Mouse (Mus musculus) stomach, embryonic 15.5 days (tissue): ENCODE results near the gene Cercam. TPM values are rescaled to one million over a fixed set of nuclear protein-coding genes. Genes with fewer than 3 reads are reported as not detected.

Experiments used
- ATAC-seq: fragments of 200-750 bp; cut with Nextera tagmentation; 2 replicates; pipeline ENCODE4 v1.8.0; 2017; ENCODE audit warnings: low read depth, moderate number of reproducible peaks, moderate TSS enrichment; ENCODE audit not compliant: insufficient read depth, low FRiP score
- H3K27ac ChIP-seq: fragments of 300-500 bp; sonication (generic); 2 replicates; pipeline ENCODE4 v1.5.1; 2015; ENCODE audit warnings: mild to moderate bottlenecking, inconsistent platforms
- H3K27me3 ChIP-seq: fragments of 300-500 bp; sonication (generic); replicated peaks from 2 replicates; pipeline ENCODE4 v1.6.1; 2015; ENCODE audit warnings: inconsistent platforms
- H3K36me3 ChIP-seq: fragments of 300-500 bp; sonication (generic); 2 replicates; pipeline ENCODE4 v1.6.1; 2015; ENCODE audit warnings: inconsistent platforms
- H3K4me1 ChIP-seq: fragments of 300-500 bp; sonication (generic); 2 replicates; pipeline ENCODE4 v1.6.1; 2015; ENCODE audit warnings: inconsistent platforms
- H3K4me2 ChIP-seq: fragments of 300-500 bp; sonication (generic); 2 replicates; pipeline ENCODE4 v1.6.1; 2015; ENCODE audit warnings: mild to moderate bottlenecking, inconsistent platforms
- H3K4me3 ChIP-seq: fragments of 300-500 bp; sonication (generic); replicated peaks from 2 replicates; pipeline ENCODE4 v1.5.1; 2015; ENCODE audit warnings: inconsistent platforms
- H3K9ac ChIP-seq: fragments of 300-500 bp; sonication (generic); 2 replicates; pipeline ENCODE4 v1.6.1; 2015; ENCODE audit warnings: inconsistent platforms
- H3K9me3 ChIP-seq: fragments of 300-500 bp; sonication (generic); 2 replicates; pipeline ENCODE4 v1.6.1; 2016; ENCODE audit warnings: inconsistent platforms
- WGBS: fragments of 180-500 bp; shearing (Covaris S2); methylation state at CpG from one replicate; pipeline ENCODE4 v1.1.7; 2015; 5-methylcytosine and 5-hydroxymethylcytosine counted together
- polyA plus RNA-seq: library from polyadenylated mRNA; unstranded; fragments of >200 nt; fragmentation: Nextera tagmentation; extraction: Ambion mirVana; gene quantifications from 2 replicates; pipeline ENCODE4 v1.2.1, GENCODE M21; 2015

Cercam gene
- polyA plus RNA-seq, 1 experiment from 2014 or later = 29.4 TPM

DNA sequence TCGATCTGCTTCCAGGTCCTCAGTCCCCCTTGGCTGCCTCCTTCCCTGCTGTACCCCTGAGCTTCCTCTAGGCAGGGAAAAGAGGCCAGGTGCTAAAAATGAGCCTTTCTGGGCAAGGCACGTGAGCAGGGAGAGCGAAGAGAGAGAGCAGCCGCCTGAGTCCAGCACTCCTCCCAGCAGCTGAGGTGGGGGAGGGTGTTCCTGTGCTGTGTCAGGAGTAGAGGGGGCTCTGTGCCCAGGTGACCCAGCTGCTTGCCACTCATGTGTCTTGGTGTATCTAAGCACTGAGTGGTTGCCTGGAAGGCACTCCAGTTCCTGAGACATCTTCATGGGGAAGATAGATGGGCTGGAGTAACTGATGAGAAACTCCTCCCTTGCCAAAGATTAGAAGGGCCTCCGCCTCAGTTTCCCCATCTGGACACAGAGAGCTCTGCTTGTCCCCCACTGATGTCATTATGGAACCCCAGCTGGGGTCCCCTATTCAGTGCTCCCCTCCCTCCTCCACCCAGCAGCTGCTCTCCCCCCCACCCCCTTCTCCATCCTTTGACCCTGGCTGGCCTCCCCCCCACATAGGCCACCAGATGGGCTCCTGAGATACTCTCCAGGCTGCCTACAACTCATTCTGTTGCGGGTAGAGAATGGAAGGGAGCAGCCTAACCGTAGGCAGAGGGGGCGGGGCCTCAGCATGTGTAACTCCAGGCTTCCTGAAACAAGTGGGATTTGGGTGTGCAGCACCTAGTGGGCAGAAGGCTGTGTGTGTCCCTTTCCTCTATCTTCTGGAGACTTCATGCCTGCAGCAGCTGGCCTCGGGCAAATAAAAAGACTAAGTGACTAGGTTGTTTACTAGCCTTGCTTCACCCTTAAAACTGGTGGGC is 25.5 kb upstream of the Cercam start:
- Histone ChIP-seq H3K9ac (no peak overlapping the region), H3K4me1 (peaks cover 6% of the 10 kb centered on the region; the same call in 1 of the 2 replicates), H3K27me3 (peaks cover 48% of the 10 kb centered on the region), H3K9me3 (no peaks in the 10 kb centered on the region), H3K27ac (no peak overlapping the region), H3K4me3 (no peak overlapping the region), H3K4me2 (no peak overlapping the region), H3K36me3 (peaks cover 25% of the 10 kb centered on the region; the same call in 1 of the 2 replicates)
- ATAC-seq = no peak
- WGBS = 71% methylated on average over 9 of the region's 9 CpGs

DNA sequence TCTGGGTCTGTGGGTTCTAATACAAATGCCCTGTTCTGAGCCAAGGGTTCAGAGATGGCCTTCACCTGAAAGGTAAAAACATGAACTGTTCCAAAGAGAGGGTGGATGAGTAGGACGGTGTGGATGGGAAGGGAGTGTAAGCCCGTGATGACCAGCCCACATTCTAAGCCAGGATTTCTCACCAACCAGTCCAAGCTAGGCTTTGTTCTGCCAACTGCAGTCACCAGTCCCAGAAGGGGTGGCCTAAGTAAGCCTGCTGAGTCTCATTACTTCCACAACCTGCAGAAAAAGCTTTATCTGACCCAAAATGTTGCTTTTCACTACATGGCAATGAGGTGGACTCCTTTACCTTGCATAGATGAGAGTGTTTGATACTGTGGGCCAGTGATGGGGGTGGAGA is 24.8 kb upstream of the Cercam start:
- no peak overlapping the region for H3K4me2 ChIP-seq
- no peak for ATAC-seq
- H3K9ac ChIP-seq = no peak overlapping the region
- 81% methylated on average over 2 of the region's 2 CpGs for WGBS
- H3K27me3 ChIP-seq = peaks cover 48% of the 10 kb centered on the region
- H3K4me1 ChIP-seq = peaks cover 6% of the 10 kb centered on the region; the same call in 1 of the 2 replicates
- H3K4me3 ChIP-seq = no peak overlapping the region
- no peaks in the 10 kb centered on the region for H3K9me3 ChIP-seq
- H3K36me3 ChIP-seq = peaks cover 25% of the 10 kb centered on the region; the same call in 1 of the 2 replicates
- H3K27ac ChIP-seq = no peak overlapping the region

DNA sequence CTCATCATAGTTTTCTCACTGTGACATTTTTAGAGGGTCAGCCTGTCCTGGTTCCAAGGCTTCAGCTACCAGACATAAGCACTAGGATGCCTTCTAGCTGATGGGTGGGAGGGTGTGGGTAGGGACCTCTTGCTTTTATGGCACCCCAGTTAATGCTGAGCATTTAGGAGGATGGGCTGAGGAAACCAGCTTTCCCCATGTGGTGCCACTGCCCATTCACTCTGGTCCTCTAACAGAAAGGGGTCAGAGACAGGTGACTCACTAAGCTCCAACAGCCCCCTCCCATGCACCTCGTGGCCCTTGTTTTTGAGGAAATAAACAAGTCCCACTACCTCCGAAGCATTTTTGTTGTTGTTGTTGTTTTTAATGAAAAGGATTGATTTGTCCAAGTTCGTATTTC is 24.3 kb upstream of the Cercam start:
- peaks cover 48% of the 10 kb centered on the region for H3K27me3 ChIP-seq
- WGBS = 35% methylated on average over 3 of the region's 3 CpGs

DNA sequence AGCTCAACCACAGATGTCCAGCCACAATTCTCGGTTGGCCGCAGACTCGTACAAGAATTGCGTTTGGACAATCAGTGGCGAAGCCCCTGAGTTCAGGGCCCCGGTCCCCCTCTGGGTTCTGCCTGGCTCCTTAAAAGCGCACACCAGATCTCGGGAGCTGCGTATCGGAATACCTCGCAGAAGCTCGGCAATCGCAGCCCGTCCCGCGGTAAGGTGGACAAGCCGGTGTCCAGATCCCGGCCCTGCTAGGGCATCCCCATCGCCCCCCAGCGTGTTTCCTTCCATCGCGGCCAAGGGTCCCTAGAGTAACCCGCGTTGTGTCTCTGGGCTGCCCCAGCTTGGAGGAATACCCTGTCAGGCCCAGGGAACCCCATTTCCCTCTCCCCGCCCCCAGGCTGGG is 23.3 kb upstream of the Cercam start:
- no peak for ATAC-seq
- no peak overlapping the region for H3K9ac ChIP-seq

More for the DNA sequence above, 24.3 kb upstream of the Cercam start:
- Histone ChIP-seq H3K9ac (no peak overlapping the region), H3K36me3 (peaks cover 25% of the 10 kb centered on the region; the same call in 1 of the 2 replicates), H3K4me1 (peaks cover 6% of the 10 kb centered on the region; the same call in 1 of the 2 replicates), H3K9me3 (no peaks in the 10 kb centered on the region), H3K4me2 (no peak overlapping the region), H3K27ac (no peak overlapping the region), H3K4me3 (no peak overlapping the region)
- no peak for ATAC-seq

DNA sequence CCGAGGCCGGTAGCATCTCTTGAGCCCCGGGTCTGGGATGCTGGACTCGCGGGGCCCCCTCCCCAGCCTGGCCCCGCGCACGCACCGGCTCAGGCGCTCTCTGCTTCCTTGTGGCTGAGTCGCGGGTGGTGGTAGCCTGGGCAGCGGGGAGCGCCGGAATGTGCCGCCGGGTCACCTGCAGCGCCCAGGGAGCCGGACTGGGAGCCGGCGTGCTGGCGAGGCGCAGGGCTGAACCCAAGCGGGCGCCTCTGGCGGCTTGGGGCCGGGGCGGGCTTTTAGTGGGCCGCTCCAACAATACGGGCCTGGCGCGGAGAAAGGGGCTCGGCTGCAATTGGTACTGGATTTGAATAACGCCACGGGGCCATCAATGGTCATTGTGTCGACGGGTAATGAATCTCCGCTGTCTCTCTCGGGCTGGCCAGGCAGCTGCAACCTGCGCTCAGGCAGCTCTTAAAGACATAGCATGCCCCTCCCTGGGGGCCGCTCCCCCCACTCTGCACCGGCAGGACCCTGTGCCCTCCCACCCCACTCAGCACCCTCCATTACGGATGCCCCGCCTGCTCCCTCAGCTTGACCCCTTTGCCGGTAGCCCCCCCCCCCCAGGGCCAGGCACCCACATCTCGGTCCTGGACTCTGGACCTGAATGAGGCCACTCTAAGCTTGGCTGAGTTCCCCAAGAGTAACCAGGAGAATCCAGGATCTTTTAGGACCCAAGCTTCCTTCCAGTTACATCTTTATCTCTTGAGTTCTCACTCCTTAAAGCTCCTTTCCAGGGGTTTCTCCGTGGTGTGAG is 22.7 kb upstream of the Cercam start:
- Histone ChIP-seq H3K9ac (no peak overlapping the region), H3K4me3 (peak overlapping the region; percentile 17), H3K36me3 (peaks cover 20% of the 10 kb centered on the region; the same call in 1 of the 2 replicates)

More for the DNA sequence above, 23.3 kb upstream of the Cercam start:
- peaks cover 48% of the 10 kb centered on the region for H3K27me3 ChIP-seq
- peak overlapping the region; percentile 17; the same call in 1 of the 2 replicates for H3K4me3 ChIP-seq
- H3K9me3 ChIP-seq = no peaks in the 10 kb centered on the region
- WGBS = 26% methylated on average over 25 of the region's 25 CpGs
- H3K27ac ChIP-seq = no peak overlapping the region
- peak overlapping the region; percentile 41 for H3K4me2 ChIP-seq
- H3K4me1 ChIP-seq = peaks cover 6% of the 10 kb centered on the region; the same call in 1 of the 2 replicates
- peaks cover 25% of the 10 kb centered on the region; the same call in 1 of the 2 replicates for H3K36me3 ChIP-seq

DNA sequence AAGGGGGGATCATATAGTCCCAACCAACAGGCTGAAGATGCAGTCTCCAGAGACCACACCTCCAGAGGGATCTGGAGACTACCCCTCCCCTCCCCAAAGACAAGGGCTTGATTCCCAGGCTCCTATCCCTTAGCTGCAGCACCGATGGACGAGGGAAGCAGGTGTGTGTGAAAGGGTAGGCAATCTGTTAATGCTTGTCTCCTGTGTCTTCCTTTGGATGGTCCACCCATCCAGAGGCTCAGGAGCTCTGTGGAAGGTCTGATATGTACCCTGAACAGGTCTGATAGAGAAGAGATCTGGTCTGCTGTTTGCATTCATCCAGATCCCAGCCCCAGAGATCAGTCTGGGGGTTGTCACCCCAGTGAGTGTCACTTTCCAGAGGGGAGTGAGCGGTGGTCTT is 22.1 kb upstream of the Cercam start:
- H3K9ac ChIP-seq = no peak overlapping the region
- peaks cover 48% of the 10 kb centered on the region for H3K27me3 ChIP-seq
- whole genome bisulfite sequencing = 53% methylated on average over 3 of the region's 3 CpGs
- peaks cover 15% of the 10 kb centered on the region; the same call in 1 of the 2 replicates for H3K36me3 ChIP-seq
- H3K27ac ChIP-seq = no peak overlapping the region
- no peak overlapping the region for H3K4me3 ChIP-seq
- H3K4me1 ChIP-seq = peaks cover 6% of the 10 kb centered on the region; the same call in 1 of the 2 replicates
- no peak overlapping the region for H3K4me2 ChIP-seq
- no peak for ATAC-seq
- H3K9me3 ChIP-seq = no peaks in the 10 kb centered on the region

More for the DNA sequence above, 22.7 kb upstream of the Cercam start:
- peaks cover 48% of the 10 kb centered on the region for H3K27me3 ChIP-seq
- 10% methylated on average over 47 of the region's 47 CpGs for WGBS
- peak overlapping the region; percentile 41 for H3K4me2 ChIP-seq
- ATAC-seq = no peak
- H3K9me3 ChIP-seq = no peaks in the 10 kb centered on the region
- peaks cover 6% of the 10 kb centered on the region; the same call in 1 of the 2 replicates for H3K4me1 ChIP-seq
- H3K27ac ChIP-seq = no peak overlapping the region

DNA sequence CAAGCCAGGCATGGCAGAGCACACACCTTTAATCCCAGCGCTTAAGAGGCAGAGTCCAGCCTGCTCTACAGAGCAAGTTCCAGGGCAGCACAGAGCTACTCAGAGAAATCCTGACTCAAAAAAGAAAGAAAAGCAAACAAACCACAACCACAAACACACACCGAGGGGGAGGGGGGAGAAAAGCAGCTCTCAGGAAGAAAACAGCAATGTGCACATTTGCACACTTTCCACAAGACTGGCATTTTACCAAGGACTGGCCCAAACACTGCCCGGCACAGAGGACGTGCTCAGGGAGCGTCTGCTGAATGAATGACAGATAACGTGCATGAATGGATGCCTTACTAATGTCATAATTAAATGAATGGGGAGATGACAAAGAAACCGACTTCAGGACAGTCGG is 19.9 kb upstream of the Cercam start:
- 64% methylated on average over 8 of the region's 8 CpGs for WGBS

DNA sequence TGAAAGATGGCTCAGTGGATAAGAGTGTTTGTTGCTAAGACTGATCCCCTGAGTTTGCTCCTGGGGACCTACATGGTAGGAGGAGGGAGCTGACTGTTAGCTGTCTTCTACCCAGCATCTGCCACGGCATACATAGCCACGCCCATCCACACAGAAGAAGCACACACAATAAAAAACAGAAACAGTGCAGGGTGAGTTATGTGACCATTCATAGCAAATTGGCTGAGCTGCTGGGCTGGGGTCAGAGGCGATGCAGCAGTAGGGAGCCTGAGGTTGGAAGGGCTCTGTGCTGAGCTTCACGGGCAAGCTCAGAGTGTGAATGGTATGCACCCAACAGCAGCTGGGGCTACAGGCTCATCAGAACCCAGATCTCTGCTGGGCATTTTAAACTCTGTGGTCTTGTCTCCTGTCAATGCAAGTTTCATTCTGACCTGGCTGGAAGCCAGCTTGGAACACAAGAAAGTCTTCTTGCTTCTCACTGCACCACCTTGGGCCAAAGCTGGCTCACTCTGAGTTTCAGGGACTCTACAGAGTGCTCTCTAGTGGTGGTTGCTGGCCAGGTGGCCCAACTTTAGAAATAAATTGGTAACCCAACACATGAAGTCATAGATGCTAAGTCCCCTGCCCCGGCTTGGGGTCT is 19.0 kb upstream of the Cercam start:
- peaks cover 28% of the 10 kb centered on the region for H3K27me3 ChIP-seq
- no peak overlapping the region for H3K4me2 ChIP-seq
- H3K36me3 ChIP-seq = no peaks in the 10 kb centered on the region
- H3K9ac ChIP-seq = no peak overlapping the region
- no peak overlapping the region for H3K4me3 ChIP-seq
- no peak for ATAC-seq
- peaks cover 6% of the 10 kb centered on the region; the same call in 1 of the 2 replicates for H3K4me1 ChIP-seq
- H3K9me3 ChIP-seq = no peaks in the 10 kb centered on the region
- 54% methylated on average over 5 of the region's 5 CpGs for WGBS
- no peak overlapping the region for H3K27ac ChIP-seq

More for the DNA sequence above, 19.9 kb upstream of the Cercam start:
- Histone ChIP-seq H3K36me3 (no peaks in the 10 kb centered on the region), H3K4me1 (peaks cover 6% of the 10 kb centered on the region; the same call in 1 of the 2 replicates), H3K9ac (no peak overlapping the region), H3K27ac (no peak overlapping the region), H3K4me3 (no peak overlapping the region), H3K27me3 (peaks cover 37% of the 10 kb centered on the region), H3K9me3 (no peaks in the 10 kb centered on the region), H3K4me2 (no peak overlapping the region)
- no peak for ATAC-seq

DNA sequence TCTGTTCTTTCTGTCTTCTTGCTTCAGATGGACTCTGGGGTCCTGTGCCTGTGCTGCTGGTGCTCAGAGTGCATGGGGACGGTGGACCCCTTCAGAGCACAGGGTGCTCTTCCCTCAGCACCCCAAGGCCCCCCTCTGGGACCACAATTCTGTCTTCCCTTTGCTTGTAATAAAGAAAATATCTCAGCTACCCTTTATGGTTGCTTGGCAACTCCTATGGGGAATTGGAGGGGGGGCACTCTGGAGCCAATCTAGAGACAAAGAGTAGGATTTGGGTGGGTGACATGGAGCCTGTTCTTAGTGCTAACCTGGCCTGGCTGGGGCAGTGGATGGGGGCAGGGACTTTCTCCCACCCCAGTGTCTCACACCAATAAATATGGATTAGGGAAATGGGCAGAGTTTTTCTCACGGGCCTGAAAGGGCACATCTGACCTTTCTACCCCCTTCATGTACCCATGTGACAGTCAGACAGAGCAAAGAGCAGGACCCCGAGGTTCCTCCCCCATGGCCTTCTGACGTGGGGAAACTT is 15.9 kb upstream of the Cercam start:
- Histone ChIP-seq H3K4me3 (no peak overlapping the region), H3K27me3 (no peaks in the 10 kb centered on the region), H3K9me3 (no peaks in the 10 kb centered on the region), H3K9ac (no peak overlapping the region), H3K27ac (no peak overlapping the region), H3K4me2 (no peak overlapping the region), H3K4me1 (no peaks in the 10 kb centered on the region), H3K36me3 (no peaks in the 10 kb centered on the region)
- 52% methylated on average over 4 of the region's 4 CpGs for WGBS
- ATAC-seq = no peak

DNA sequence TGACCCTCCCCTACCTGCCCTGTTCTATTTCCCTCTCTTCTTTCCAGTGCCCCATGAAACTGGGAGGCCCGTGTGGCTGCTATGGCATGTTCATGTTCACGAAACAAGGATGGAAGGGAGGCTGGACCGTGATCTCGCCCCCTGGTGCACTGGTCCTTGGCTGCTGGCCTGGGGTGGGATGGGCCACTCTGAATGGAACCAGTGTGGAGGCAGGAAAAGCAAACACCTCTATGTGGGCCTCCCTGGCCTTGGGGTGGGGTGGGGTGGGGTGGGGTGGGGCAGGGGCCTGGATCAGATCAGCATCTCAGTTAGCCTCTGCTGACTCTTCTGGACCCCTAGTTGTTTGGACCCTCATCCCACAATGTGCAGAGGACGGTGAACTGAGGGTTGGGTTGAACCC is 15.2 kb upstream of the Cercam start:
- Histone ChIP-seq H3K27ac (no peak overlapping the region), H3K4me1 (no peaks in the 10 kb centered on the region), H3K9ac (no peak overlapping the region), H3K27me3 (no peaks in the 10 kb centered on the region), H3K4me2 (no peak overlapping the region), H3K9me3 (no peaks in the 10 kb centered on the region), H3K36me3 (no peaks in the 10 kb centered on the region), H3K4me3 (no peak overlapping the region)
- WGBS = 67% methylated on average over 5 of the region's 5 CpGs
- ATAC-seq = no peak

DNA sequence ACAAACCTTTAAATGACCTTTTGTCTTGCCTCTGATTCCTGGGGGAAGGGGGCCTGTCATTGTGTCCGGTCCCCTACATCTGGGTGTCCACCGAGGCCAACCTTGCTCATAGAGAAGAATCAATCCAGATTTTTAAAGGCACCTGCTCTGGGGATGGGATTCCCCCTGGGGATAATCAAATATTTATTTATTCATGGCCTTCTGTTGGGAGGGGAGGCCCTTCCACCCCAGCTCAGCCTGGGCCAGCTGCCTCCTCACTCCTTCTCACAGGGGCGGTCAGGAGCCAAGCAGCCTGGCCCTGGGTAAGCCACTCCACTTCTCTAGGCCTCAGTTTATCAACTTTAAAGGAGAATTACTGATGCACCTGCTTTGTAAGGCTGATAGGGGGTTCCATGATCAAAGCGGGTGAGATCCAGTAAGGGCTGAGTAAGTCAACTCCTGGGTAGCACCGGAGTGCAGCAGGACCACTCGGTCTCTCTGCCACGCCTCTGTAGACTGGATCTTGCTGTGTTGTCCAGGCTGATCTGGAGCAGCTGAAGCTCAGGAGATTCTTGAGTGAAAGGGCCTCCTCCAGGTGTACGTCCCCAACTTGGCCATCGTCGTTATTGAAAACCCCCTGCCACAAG is 13.3 kb upstream of the Cercam start:
- H3K9ac ChIP-seq = no peak overlapping the region
- no peaks in the 10 kb centered on the region for H3K36me3 ChIP-seq
- no peak overlapping the region for H3K4me2 ChIP-seq
- H3K4me1 ChIP-seq = no peaks in the 10 kb centered on the region
- H3K27ac ChIP-seq = no peak overlapping the region
- WGBS = 69% methylated on average over 10 of the region's 10 CpGs
- H3K9me3 ChIP-seq = no peaks in the 10 kb centered on the region
- no peak overlapping the region for H3K4me3 ChIP-seq
- H3K27me3 ChIP-seq = no peaks in the 10 kb centered on the region
- ATAC-seq = no peak
